Mouse (Mus musculus): ENCODE data around the gene Mettl27. TPM values are rescaled to one million over a fixed set of nuclear protein-coding genes. Genes with fewer than 3 reads are reported as not detected.
"Not testable (repeated sequence)": the region's sequence is repeated elsewhere in the genome, so short reads cannot be mapped to it uniquely, and the experiment has no call there.

Mettl27 gene
- polyA plus RNA-seq, 1 experiment from 2014 or later: 13.9 TPM

GRCm38 (mm10) chr5:134961519-134961918 is 29.4 kb downstream of the Mettl27 start:
- no peaks in the 10 kb centered on the region for H3K27me3 ChIP-seq
- H3K4me3 ChIP-seq: no peak overlapping the region
- no peak overlapping the region for H3K4me2 ChIP-seq
- no peak overlapping the region for H3K9ac ChIP-seq
- 86% methylated on average over 2 of the region's 2 CpGs for WGBS
- peaks cover 21% of the 10 kb centered on the region for H3K4me1 ChIP-seq
- ATAC-seq (ENCODE audit: insufficient number of reproducible peaks, low FRiP score, low TSS enrichment, low read depth): no peak
- H3K27ac ChIP-seq: no peak overlapping the region
- no peaks in the 10 kb centered on the region for H3K9me3 ChIP-seq
- H3K36me3 ChIP-seq: no peaks in the 10 kb centered on the region

- no peaks in the 10 kb centered on the region for H3K36me3 ChIP-seq
- no peak overlapping the region for H3K27ac ChIP-seq
- no peak for ATAC-seq (ENCODE audit: insufficient number of reproducible peaks, low FRiP score, low TSS enrichment, low read depth)
- WGBS: 25% methylated on average over 5 of the region's 5 CpGs
- H3K4me1 ChIP-seq: peaks cover 26% of the 10 kb centered on the region
- no peaks in the 10 kb centered on the region for H3K27me3 ChIP-seq
- H3K9me3 ChIP-seq: no peaks in the 10 kb centered on the region
- no peak overlapping the region for H3K9ac ChIP-seq
- H3K4me3 ChIP-seq: no peak overlapping the region
- H3K4me2 ChIP-seq: no peak overlapping the region
These were observed 31.4 kb downstream of the Mettl27 start for GRCm38 (mm10) chr5:134963546-134963945.

- H3K27me3 ChIP-seq; H3K4me2 ChIP-seq; H3K27ac ChIP-seq; H3K36me3 ChIP-seq; H3K9me3 ChIP-seq; H3K9ac ChIP-seq; ATAC-seq (ENCODE audit: insufficient number of reproducible peaks, low FRiP score, low TSS enrichment, low read depth); H3K4me3 ChIP-seq: not testable (repeated sequence)
- peaks cover 21% of the 10 kb centered on the region for H3K4me1 ChIP-seq
These were observed 32.5 kb downstream of the Mettl27 start for GRCm38 (mm10) chr5:134964655-134965054.

- Histone ChIP-seq H3K27me3 (no peaks in the 10 kb centered on the region), H3K4me2 (peak overlapping the region; percentile 53), H3K9ac (no peak overlapping the region), H3K9me3 (no peaks in the 10 kb centered on the region), H3K36me3 (no peaks in the 10 kb centered on the region), H3K27ac (no peak overlapping the region), H3K4me3 (peak overlapping the region; percentile 30), H3K4me1 (peaks cover 18% of the 10 kb centered on the region)
- ATAC-seq (ENCODE audit: insufficient number of reproducible peaks, low FRiP score, low TSS enrichment, low read depth): peak; percentile 49; the same call in 1 of the 2 replicates
- WGBS: 7% methylated on average over 10 of the region's 10 CpGs
These were observed 33.3 kb downstream of the Mettl27 start for GRCm38 (mm10) chr5:134965473-134965851.

- Histone ChIP-seq H3K4me3 (peak overlapping the region; percentile 30), H3K4me1 (peaks cover 15% of the 10 kb centered on the region), H3K27ac (no peak overlapping the region), H3K9ac (no peak overlapping the region), H3K4me2 (peak overlapping the region; percentile 53), H3K36me3 (no peaks in the 10 kb centered on the region), H3K27me3 (no peaks in the 10 kb centered on the region), H3K9me3 (no peaks in the 10 kb centered on the region)
- peak; percentile 46 for ATAC-seq (ENCODE audit: insufficient number of reproducible peaks, low FRiP score, low TSS enrichment, low read depth)
- WGBS: 4% methylated on average over 33 of the region's 33 CpGs
These were observed 34.0 kb downstream of the Mettl27 start for GRCm38 (mm10) chr5:134965852-134966821.

GRCm38 (mm10) chr5:134967164-134967944 is 35.2 kb downstream of the Mettl27 start:
- Histone ChIP-seq H3K27ac (no peak overlapping the region), H3K9me3 (no peaks in the 10 kb centered on the region), H3K4me2 (no peak overlapping the region), H3K4me3 (no peak overlapping the region), H3K9ac (no peak overlapping the region), H3K36me3 (no peaks in the 10 kb centered on the region), H3K27me3 (no peaks in the 10 kb centered on the region), H3K4me1 (peaks cover 15% of the 10 kb centered on the region)
- ATAC-seq (ENCODE audit: insufficient number of reproducible peaks, low FRiP score, low TSS enrichment, low read depth): no peak
- 56% methylated on average over 20 of the region's 20 CpGs for WGBS

GRCm38 (mm10) chr5:134970671-134971070 is 38.5 kb downstream of the Mettl27 start:
- Histone ChIP-seq H3K4me1 (peaks cover 13% of the 10 kb centered on the region), H3K27me3 (no peaks in the 10 kb centered on the region), H3K9me3 (no peaks in the 10 kb centered on the region), H3K4me2 (no peak overlapping the region), H3K4me3 (no peak overlapping the region), H3K9ac (no peak overlapping the region), H3K36me3 (no peaks in the 10 kb centered on the region), H3K27ac (no peak overlapping the region)
- ATAC-seq (ENCODE audit: insufficient number of reproducible peaks, low FRiP score, low TSS enrichment, low read depth): no peak
- WGBS: 48% methylated on average over 8 of the region's 8 CpGs

GRCm38 (mm10) chr5:134973081-134973480 is 40.9 kb downstream of the Mettl27 start:
- no peak overlapping the region for H3K27ac ChIP-seq
- H3K4me3 ChIP-seq: no peak overlapping the region
- H3K9ac ChIP-seq: no peak overlapping the region
- no peak overlapping the region for H3K4me2 ChIP-seq
- H3K27me3 ChIP-seq: no peaks in the 10 kb centered on the region
- H3K36me3 ChIP-seq: no peaks in the 10 kb centered on the region
- H3K4me1 ChIP-seq: no peaks in the 10 kb centered on the region
- no peaks in the 10 kb centered on the region for H3K9me3 ChIP-seq
- no peak for ATAC-seq (ENCODE audit: insufficient number of reproducible peaks, low FRiP score, low TSS enrichment, low read depth)

GRCm38 (mm10) chr5:134973526-134973925 is 41.4 kb downstream of the Mettl27 start:
- ATAC-seq (ENCODE audit: insufficient number of reproducible peaks, low FRiP score, low TSS enrichment, low read depth): no peak
- 81% methylated on average over 7 of the region's 7 CpGs for WGBS
- Histone ChIP-seq H3K27ac (no peak overlapping the region), H3K9me3 (no peaks in the 10 kb centered on the region), H3K4me3 (no peak overlapping the region), H3K4me2 (no peak overlapping the region), H3K36me3 (no peaks in the 10 kb centered on the region), H3K9ac (no peak overlapping the region), H3K4me1 (no peaks in the 10 kb centered on the region), H3K27me3 (no peaks in the 10 kb centered on the region)

- Histone ChIP-seq H3K27ac (no peak overlapping the region), H3K9me3 (no peaks in the 10 kb centered on the region), H3K4me3 (no peak overlapping the region), H3K36me3 (no peaks in the 10 kb centered on the region), H3K4me1 (no peaks in the 10 kb centered on the region), H3K9ac (no peak overlapping the region), H3K4me2 (no peak overlapping the region), H3K27me3 (no peaks in the 10 kb centered on the region)
- WGBS: 77% methylated on average over 7 of the region's 7 CpGs
- ATAC-seq (ENCODE audit: insufficient number of reproducible peaks, low FRiP score, low TSS enrichment, low read depth): no peak
These were observed 42.1 kb downstream of the Mettl27 start for GRCm38 (mm10) chr5:134974294-134974693.

- ATAC-seq (ENCODE audit: insufficient number of reproducible peaks, low FRiP score, low TSS enrichment, low read depth): no peak
- whole genome bisulfite sequencing: 53% methylated on average over 2 of the region's 2 CpGs
- H3K9me3 ChIP-seq: no peaks in the 10 kb centered on the region
- H3K4me3 ChIP-seq: no peak overlapping the region
- H3K4me2 ChIP-seq: no peak overlapping the region
- no peaks in the 10 kb centered on the region for H3K27me3 ChIP-seq
- H3K27ac ChIP-seq: no peak overlapping the region
- H3K36me3 ChIP-seq: no peaks in the 10 kb centered on the region
- no peaks in the 10 kb centered on the region for H3K4me1 ChIP-seq
- no peak overlapping the region for H3K9ac ChIP-seq
These were observed 42.8 kb downstream of the Mettl27 start for GRCm38 (mm10) chr5:134974921-134975320.

- no peaks in the 10 kb centered on the region for H3K9me3 ChIP-seq
- no peak overlapping the region for H3K4me3 ChIP-seq
- no peak overlapping the region for H3K27ac ChIP-seq
- WGBS: 87% methylated on average over 2 of the region's 2 CpGs
- no peaks in the 10 kb centered on the region for H3K27me3 ChIP-seq
- H3K9ac ChIP-seq: no peak overlapping the region
- no peaks in the 10 kb centered on the region for H3K36me3 ChIP-seq
- H3K4me2 ChIP-seq: no peak overlapping the region
- H3K4me1 ChIP-seq: no peaks in the 10 kb centered on the region
- ATAC-seq (ENCODE audit: insufficient number of reproducible peaks, low FRiP score, low TSS enrichment, low read depth): no peak
These were observed 44.0 kb downstream of the Mettl27 start for GRCm38 (mm10) chr5:134976164-134976563.
